Mouse (Mus musculus): ENCODE data around the gene Zic5.

- TF ChIP-seq POLR2A (IDR thresholded peaks at IDR 0.05; ENCODE audit: borderline replicate concordance, extremely low read depth, insufficient read depth, insufficient read length, poor library complexity, severe bottlenecking): no peak
- no peak for TF ChIP-seq CTCF (IDR thresholded peaks at IDR 0.05; ENCODE audit: borderline replicate concordance, extremely low read depth, insufficient read depth, insufficient read length)
Observed at GRCm38 (mm10) chr14:122426529-122427203, 38.8 kb downstream of the Zic5 start.

All from brain, embryonic 14.5 days (tissue).